Mouse (Mus musculus): ENCODE measurements around the gene Denr. TPM values are rescaled to one million over a fixed set of nuclear protein-coding genes. Genes with fewer than 3 reads are reported as not detected.
A peak's percentile ranks its signal among the peaks of the same experiment; 100 is the strongest.

The Denr gene
- total RNA-seq, 2 experiments from 2014 or later = 68.1 to 74.0 TPM

GRCm38 (mm10) chr5:123968468-123968867 lies 61.5 kb downstream of the Denr start:
- DNase-seq (ENCODE audit: low spot score in 2 of 2) = no peak

GRCm38 (mm10) chr5:123969216-123969615 lies 62.2 kb downstream of the Denr start:
- DNase-seq (ENCODE audit: low spot score in 2 of 2) = no peak

GRCm38 (mm10) chr5:123970576-123970975 lies 63.6 kb downstream of the Denr start:
- DNase-seq (ENCODE audit: low spot score in 2 of 2) = no peak

- DNase-seq (ENCODE audit: low spot score in 2 of 2) = no peak
Measured at GRCm38 (mm10) chr5:123972453-123972852, 65.5 kb downstream of the Denr start.

GRCm38 (mm10) chr5:123973299-123974178 lies 66.6 kb downstream of the Denr start, which contains the start of gene Hip1r:
Hip1r (plus strand) TSS chr5:123973628.
- DNase-seq (ENCODE audit: low spot score in 2 of 2) = peak; percentile 68 to 77

GRCm38 (mm10) chr5:123974179-123974485 lies 67.2 kb downstream of the Denr start:
- no peak for DNase-seq (ENCODE audit: low spot score in 2 of 2)

GRCm38 (mm10) chr5:123974616-123975111 lies 67.7 kb downstream of the Denr start:
- DNase-seq (ENCODE audit: low spot score in 2 of 2) = no peak

GRCm38 (mm10) chr5:123975668-123976180 lies 68.7 kb downstream of the Denr start:
- no peak for DNase-seq (ENCODE audit: low spot score in 2 of 2)

- DNase-seq (ENCODE audit: low spot score in 2 of 2) = no peak
Measured at GRCm38 (mm10) chr5:123977231-123977630, 70.3 kb downstream of the Denr start.

GRCm38 (mm10) chr5:123978131-123978530 lies 71.2 kb downstream of the Denr start:
- DNase-seq (ENCODE audit: low spot score in 2 of 2) = no peak

Other genes with a start within 250 kb of the Denr start
- 100 to 1,000 TPM; 132 to 133 TPM for gene Clip1, start 222.6 kb upstream of the Denr start, total RNA-seq (2021)
- 10 to 100 TPM; 43.0 to 49.4 TPM for gene Zcchc8, start 186.1 kb upstream of the Denr start, total RNA-seq (2021)
- gene Rsrc2, start 157.8 kb upstream of the Denr start, total RNA-seq (2021) = 10 to 100 TPM; 79.4 to 88.4 TPM
- gene Kntc1, start 157.5 kb upstream of the Denr start, total RNA-seq (2021) = 1 to 10 TPM in 1 of 2 experiments, under 1 TPM in 1; 0.89 to 1.1 TPM
- not detected for gene Hcar2, start 41.7 kb upstream of the Denr start, total RNA-seq (2021)
- 1 to 10 TPM; 1.7 to 2.2 TPM for gene Hcar1, start 27.2 kb upstream of the Denr start, total RNA-seq (2021)
- 1 to 10 TPM in 1 of 2 experiments, under 1 TPM in 1; 0.80 to 1.1 TPM for gene Gm43518, start 20.2 kb downstream of the Denr start, total RNA-seq (2021)
- 1 to 10 TPM; 2.5 to 2.7 TPM for gene Ccdc62, start 23.5 kb downstream of the Denr start, total RNA-seq (2021)
- gene Hip1r, start 66.5 kb downstream of the Denr start, total RNA-seq (2021) = 10 to 100 TPM; 66.5 to 67.7 TPM
- gene Vps37b, start 125.1 kb downstream of the Denr start, total RNA-seq (2021) = 10 to 100 TPM; 43.2 to 50.5 TPM
- 10 to 100 TPM; 53.1 to 57.1 TPM for gene Abcb9, start 188.6 kb downstream of the Denr start, total RNA-seq (2021)
- 10 to 100 TPM; 36.3 to 39.2 TPM for gene Ogfod2, start 205.1 kb downstream of the Denr start, total RNA-seq (2021)
- 10 to 100 TPM; 60.7 to 65.3 TPM for gene Arl6ip4, start 208.9 kb downstream of the Denr start, total RNA-seq (2021)

Measured in left cerebral cortex, adult 18-20 months (tissue).